ENCODE assay signal across 16 mouse cellular contexts in genomic region chr15:98942081-98942480, GRCm38 (mm10). TPM values are rescaled to one million over a fixed set of nuclear protein-coding genes. Genes with fewer than 3 reads are reported as not detected.
"Had no signal": no experiment of that assay in that cellular context is flagged by ENCODE, and none has a peak within 500 bp of the region (broad histone marks: within the 10 kb centered on the region; RNA-seq: fewer than 3 reads in every experiment).

No protein-coding gene starts in this region.

- H3K36me3 ChIP-seq: limb, embryonic 12.5 days; liver, embryonic 13.5 days; neural tube, embryonic 12.5 days had no signal

- H3K9me3 ChIP-seq: liver, embryonic 13.5 days; neural tube, embryonic 12.5 days had no signal

- H3K4me3 ChIP-seq: layer of hippocampus, adult 2 months; limb, embryonic 12.5 days; liver, embryonic 13.5 days; neural tube, embryonic 12.5 days had no signal

- H3K4me1 ChIP-seq: neural tube, embryonic 12.5 days had no signal

- H3K27ac ChIP-seq: kidney, postnatal 0 days; layer of hippocampus, adult 2 months; limb, embryonic 12.5 days; liver, embryonic 13.5 days; neural tube, embryonic 12.5 days; stomach, postnatal 0 days had no signal

- H3K4me2 ChIP-seq: limb, embryonic 12.5 days; liver, embryonic 13.5 days; neural tube, embryonic 12.5 days had no signal

- ATAC-seq: liver, postnatal 0 days had no signal

- H3K9ac ChIP-seq: limb, embryonic 12.5 days; liver, embryonic 13.5 days; liver, postnatal 0 days; neural tube, embryonic 12.5 days had no signal

- H3K27me3 ChIP-seq: limb, embryonic 12.5 days; liver, embryonic 13.5 days; neural tube, embryonic 12.5 days had no signal

- DNase-seq: kidney, postnatal 4 days; liver; liver, embryonic 13.5 days; liver, postnatal 0 days; lung, postnatal 36 days; thymus, postnatal 4 days had no signal

RNA-seq across cellular contexts. Expression of gene Gm49450, which starts 11.3 kb away (rescaled TPM):
- total RNA-seq: layer of hippocampus, adult 2 months; layer of hippocampus, postnatal 10 days; left cerebral cortex, postnatal 36 days had no signal
- polyA plus RNA-seq: kidney, postnatal 0 days; limb, embryonic 12.5 days; liver, embryonic 13.5 days; liver, postnatal 0 days; lung, postnatal 0 days; neural tube, embryonic 12.5 days; stomach, postnatal 0 days had no signal

RNA-seq across cellular contexts. Expression of gene Dhh, which starts 43.7 kb away (rescaled TPM):
- total RNA-seq: megakaryocyte progenitor cell, adult 5-6 weeks; monocyte, adult 5-6 weeks had no signal
- polyA plus RNA-seq: liver, postnatal 0 days had no signal
